Mouse (Mus musculus): ENCODE data around the gene Bcl2l11.

The Bcl2l11 gene

DNA sequence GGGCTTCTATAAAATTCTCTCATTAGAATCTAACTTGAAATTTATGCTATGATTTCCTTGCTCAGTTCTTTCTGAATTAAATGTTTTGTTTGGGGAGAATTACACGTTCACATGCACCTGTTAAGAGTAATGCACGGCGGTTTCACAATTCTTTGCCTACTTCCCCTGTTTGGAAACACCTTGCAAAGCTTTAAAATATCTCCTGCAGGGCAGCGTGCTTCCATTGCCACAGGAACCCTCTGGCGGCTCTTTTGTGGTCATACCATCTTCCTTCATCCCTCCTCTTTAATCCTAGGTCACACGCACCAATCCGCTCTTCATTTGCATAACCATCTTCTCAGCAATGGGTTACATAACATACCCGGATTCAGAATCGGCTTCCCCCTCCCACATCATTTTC, 14.3 kb upstream of the Bcl2l11 start:
- DNase-seq (ENCODE audit: low read depth, low spot score): no peak

DNA sequence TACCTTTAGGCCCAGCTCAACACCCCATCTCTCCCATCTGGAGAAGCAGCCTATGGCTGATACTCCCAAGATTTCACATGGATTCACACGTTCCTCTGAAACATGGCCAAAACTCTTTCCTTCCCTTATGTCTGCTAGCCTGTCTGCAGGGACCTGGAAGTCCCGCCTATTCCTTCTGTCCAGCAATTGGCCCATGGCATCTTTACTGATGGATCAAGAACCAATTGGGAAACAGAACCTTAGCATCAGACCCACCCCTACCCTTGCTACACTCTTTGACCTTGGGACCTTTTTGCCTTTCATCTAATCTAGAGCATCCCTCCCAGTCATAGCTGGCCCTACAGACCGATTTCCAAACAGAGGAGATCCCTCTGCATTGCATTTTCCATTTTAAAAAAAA, 11.2 kb upstream of the Bcl2l11 start:
- DNase-seq (ENCODE audit: low read depth, low spot score): no peak

DNA sequence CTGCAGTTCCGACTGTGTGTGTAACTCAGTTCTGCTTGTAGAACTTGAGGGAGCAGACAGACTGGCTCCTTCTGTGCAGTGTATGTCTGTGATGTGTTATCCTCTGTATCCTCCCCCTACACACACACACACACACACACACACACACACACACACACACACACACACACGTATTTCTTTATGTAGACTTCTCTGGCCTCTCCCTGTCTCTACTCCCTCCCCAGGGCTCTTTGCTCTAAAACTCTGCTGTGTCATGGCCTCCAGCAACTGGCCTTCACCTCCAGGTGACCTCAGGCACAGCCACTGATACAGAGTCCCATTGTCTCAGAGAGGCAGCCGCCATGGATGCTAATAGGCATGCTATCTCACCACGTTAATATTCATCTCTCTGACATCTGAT, 10.3 kb upstream of the Bcl2l11 start:
- no peak for DNase-seq (ENCODE audit: low read depth, low spot score)

DNA sequence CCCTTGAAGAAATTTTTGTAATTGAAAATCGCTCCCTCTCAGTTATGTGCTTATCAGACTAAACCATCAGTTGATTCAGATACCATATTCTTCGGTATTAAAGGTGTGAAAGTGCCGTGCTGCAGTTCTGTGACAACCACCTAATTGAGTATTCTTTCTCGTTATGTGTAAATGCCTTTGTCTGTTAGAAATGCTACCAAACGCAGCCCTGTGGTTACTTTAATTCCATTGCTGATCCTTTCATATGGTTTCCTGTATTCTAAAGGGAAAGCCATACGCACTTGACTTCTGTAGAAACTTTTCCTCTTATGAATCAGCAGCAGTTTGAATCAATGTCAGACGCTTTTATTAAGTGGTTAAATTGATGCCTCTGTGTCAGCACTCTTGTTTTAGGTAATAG, 8.2 kb upstream of the Bcl2l11 start:
- no peak for DNase-seq (ENCODE audit: low read depth, low spot score)

DNA sequence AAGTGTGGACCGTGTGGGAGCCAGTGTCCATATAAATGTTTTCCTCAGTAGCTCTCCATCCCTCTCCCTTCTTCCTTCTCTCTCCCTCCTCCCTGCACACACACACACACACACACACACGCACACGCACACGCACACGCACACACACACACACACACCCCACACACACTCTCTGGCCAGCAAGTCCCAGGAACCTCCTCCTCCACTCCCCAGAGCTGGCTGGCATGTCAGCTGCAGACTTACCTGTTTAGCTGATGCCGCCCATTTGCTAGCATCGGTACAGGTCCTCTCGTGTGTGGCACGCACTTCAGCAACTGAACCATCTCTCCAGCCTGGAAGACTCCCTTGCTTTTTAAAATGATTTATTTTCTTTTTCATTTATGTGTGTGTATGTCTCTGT, 6.9 kb upstream of the Bcl2l11 start:
- DNase-seq (ENCODE audit: low read depth, low spot score): no peak

GRCm38 (mm10) chr2:128122491-128122890, 3.3 kb upstream of the Bcl2l11 start:
- DNase-seq (ENCODE audit: low read depth, low spot score): no peak

DNA sequence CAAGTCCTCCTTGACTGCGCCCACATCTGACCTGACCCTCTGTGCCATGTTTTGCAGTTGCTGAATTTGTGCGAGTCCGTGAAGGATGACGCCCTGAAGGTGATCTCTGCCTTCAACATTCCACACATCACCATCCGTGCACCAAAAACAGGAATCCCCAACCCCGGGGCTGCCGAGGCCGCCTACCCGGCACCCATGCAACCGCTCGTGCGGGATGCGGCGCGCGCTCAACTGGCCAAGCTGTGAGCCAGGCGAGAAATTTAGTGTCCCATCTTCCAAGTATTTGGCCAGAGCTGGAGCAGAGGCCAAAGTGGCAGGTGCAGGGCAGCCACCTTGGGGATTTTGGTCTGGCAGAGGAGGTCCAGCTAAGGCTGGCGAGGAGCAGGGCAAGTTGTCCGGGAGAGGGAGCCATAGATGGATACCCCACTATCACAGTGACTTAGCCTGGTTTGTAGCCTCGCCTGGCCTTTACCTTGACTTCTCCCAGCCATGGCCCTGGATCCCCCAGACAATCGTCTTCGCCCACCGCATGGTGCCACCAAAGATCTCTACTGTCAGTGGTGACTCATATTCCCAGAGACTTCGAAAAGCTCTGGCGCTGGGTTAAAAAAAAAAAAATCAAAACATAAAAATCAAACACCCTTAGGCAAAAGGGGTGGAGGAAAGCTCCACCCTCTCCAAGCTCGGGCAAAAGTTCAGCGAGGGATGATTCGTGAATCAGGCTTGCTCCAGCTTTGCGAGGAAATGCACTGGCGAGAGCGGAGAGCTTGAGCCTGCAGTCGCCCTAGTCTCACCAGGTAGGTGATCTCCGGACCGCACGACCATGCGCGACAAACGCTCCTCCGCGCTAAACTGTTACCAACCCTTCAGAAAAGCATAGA, 2.7 kb upstream of the Bcl2l11 start:
- DNase-seq (ENCODE audit: low read depth, low spot score): no peak

GRCm38 (mm10) chr2:128123921-128124683, 1.7 kb upstream of the Bcl2l11 start:
- no peak for DNase-seq (ENCODE audit: low read depth, low spot score)

GRCm38 (mm10) chr2:128124693-128125092, 1.1 kb upstream of the Bcl2l11 start:
- no peak for DNase-seq (ENCODE audit: low read depth, low spot score)

DNA sequence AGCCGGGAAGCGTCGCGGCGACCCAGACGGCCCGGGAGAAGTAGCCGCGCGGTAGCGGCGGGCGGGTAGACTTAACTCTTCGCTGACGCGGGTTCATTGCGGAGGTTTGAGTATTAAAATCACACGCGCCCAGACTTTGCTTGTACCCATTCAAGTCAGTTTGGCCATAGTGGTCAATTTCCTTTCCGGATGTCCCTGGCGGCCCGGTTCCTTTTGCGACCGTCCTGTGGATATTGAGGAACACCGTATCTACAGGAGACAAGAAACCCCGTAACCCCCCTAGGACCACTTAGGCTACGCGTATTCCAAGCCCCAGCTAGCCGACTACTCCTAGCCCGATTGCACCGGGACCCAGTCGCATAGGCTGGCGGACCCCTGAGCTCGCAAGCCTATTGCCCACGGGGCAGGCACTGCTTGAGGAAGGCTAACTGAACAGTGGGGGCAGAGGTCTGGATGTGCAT, 783 bp downstream of the Bcl2l11 start:
- no peak for DNase-seq (ENCODE audit: low read depth, low spot score)

DNA sequence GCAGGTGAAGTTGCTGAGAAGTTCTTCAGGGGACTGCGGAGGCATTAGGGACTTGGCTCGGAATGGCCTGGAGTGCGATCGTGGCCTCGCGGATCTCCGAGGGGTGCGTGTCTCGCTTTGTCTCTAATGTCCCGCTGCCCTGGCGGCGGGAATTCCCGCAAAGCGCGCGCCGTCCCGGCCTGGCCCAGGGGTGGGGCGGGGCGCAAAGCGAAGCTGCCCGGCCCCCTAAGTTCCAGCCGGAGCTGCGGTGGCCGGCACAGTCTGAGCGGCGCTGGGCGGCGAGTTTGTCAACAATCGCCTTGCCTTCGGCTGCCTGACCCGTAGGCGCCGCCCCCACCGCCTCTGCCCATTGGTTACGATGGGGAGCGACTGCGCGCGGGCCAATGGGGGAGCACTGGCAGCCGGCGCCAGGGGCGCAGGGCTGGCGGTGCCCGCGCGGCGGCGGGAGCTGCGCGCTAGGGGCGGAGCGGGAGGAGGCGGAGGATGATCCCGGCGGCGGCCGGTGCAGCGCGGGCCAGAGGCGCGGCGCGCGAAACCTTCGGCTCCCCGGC, 1.4 kb downstream of the Bcl2l11 start:
- DNase-seq (ENCODE audit: low read depth, low spot score): peak; percentile 72

GRCm38 (mm10) chr2:128127691-128128292, 2.0 kb downstream of the Bcl2l11 start:
- DNase-seq (ENCODE audit: low read depth, low spot score): peak; percentile 22

GRCm38 (mm10) chr2:128128532-128128931, 2.7 kb downstream of the Bcl2l11 start:
- no peak for DNase-seq (ENCODE audit: low read depth, low spot score)

GRCm38 (mm10) chr2:128131503-128131902, 5.7 kb downstream of the Bcl2l11 start:
- DNase-seq (ENCODE audit: low read depth, low spot score): no peak

DNA sequence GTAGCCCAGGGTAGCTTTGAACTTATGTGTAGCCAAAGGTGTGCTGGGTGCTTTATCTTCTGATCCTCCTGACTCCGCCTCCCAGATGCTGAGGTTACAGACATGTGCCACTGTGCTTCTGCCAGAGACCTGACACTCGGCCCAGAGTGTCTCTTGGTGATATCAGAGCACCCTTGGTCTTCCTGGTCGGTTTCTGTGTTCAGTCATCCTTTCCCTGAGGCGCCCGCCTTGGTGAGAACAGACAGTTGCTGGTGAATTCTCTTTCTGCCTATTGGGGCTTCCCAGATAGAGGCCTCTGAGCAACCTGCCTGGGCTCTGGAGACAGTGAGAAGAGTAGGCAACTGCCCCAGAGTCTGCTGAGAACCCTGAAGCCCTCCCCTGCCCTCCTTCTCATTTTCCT, 6.8 kb downstream of the Bcl2l11 start:
- no peak for DNase-seq (ENCODE audit: low read depth, low spot score)

- no peak for DNase-seq (ENCODE audit: low read depth, low spot score)
Observed at GRCm38 (mm10) chr2:128133865-128134264, 8.0 kb downstream of the Bcl2l11 start.

- no peak for DNase-seq (ENCODE audit: low read depth, low spot score)
Observed at GRCm38 (mm10) chr2:128134474-128134873, 8.6 kb downstream of the Bcl2l11 start.

GRCm38 (mm10) chr2:128134948-128135347, 9.1 kb downstream of the Bcl2l11 start:
- DNase-seq (ENCODE audit: low read depth, low spot score): no peak

DNA sequence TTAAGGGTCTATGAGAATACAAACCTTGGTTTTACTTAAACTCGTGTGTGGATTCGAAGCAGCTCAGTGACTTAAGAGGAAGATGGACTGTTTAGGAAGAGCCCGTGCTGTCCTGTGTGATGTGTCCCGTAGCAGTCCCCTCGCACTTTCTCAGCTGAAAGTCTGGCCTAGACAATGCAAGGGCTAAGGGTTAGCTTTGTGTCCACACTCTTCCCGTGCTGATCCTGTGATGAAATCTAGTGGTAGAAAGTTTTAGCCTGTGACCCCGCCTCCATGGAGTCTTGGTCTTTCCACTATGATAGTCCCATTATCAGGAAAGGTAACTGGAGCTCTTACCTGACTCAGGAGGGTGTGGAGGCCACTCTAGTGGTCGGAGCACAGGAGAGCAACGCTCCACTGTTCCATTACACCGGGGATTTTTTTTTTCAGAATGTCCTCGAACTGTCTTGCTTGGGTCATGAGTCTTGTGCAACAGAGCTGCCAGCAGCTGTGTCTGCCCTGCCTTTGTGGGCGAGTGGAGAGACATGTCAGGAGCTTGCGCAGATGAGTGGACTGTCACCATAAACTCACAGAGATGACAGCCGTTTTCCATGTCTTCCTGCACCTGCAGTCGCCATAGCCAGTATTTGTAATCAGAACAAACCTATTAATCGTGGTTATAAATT, 11.1 kb downstream of the Bcl2l11 start:
- no peak for DNase-seq (ENCODE audit: low read depth, low spot score)

GRCm38 (mm10) chr2:128137480-128138276, 11.8 kb downstream of the Bcl2l11 start:
- no peak for DNase-seq (ENCODE audit: low read depth, low spot score)

GRCm38 (mm10) chr2:128138924-128139323, 13.1 kb downstream of the Bcl2l11 start:
- DNase-seq (ENCODE audit: low read depth, low spot score): no peak
